In the genomic region with DNA sequence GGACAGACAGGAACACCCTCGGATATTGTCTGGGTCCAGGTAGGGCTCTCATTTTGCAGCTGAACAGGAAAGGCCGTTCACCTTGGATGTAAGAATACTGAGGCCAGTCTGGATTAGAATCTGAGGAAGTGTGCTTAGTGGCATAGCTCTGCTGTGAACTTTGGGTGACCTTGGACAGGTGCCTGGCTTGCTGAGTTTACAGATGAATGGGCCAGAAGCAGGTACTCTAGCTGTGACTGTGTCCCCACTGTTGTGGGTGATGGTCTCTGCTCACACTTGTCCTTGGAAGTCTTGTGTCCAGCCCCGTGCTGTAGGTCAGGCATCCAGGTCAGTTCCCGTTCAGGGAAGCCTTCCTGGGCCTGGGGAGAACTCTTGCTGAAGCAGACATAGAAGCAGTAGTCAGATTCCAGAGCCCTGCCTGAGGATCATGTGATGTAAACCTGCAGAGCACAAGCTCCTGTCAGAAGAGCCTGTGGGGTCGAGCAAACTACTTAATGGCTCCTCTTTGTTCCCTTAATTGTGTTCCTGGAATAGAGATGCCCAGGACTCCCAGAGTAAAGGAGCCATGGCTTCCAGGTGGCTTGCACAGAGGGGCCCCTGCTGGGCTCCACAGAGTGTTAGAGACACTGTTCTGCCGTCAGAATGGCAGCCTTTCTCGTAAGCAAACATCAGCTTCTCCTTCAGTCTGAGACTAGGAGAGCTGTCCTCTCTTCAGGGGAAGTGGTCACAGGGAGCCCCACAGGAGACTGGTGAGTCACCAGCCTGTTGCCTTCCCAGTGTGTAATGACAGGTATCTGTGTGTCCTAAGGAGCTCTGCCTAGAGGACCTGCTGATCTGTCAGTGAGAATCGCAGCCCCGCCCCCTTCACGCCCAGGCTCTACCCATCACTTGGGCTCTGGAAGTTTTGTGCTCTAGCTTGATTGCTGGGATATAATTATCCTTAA, we compare ENCODE assay signal across 14 mouse cellular contexts.
A peak's percentile ranks its signal among the peaks of the same experiment; 100 is the strongest.
DNase-seq lines count a peak whose midpoint lies in the region; ATAC-seq lines count a peak whose summit lies in the region.
"Had no signal": no experiment of that assay in that cellular context is flagged by ENCODE, and none has a peak within 500 bp of the region (broad histone marks: within the 10 kb centered on the region; RNA-seq: fewer than 3 reads in every experiment).

No protein-coding gene starts in this region.

- H3K4me3 ChIP-seq in heart, embryonic 16.5 days (ENCODE audit: low read length), result no peak overlapping the region
- H3K4me3 ChIP-seq: liver, embryonic 13.5 days; midbrain, embryonic 12.5 days had no signal

- WGBS in heart, embryonic 16.5 days, result 54% methylated on average over 10 of the region's 10 CpGs

- ATAC-seq in heart, embryonic 16.5 days (replicated peaks; ENCODE audit: extremely low read depth, insufficient read depth, low FRiP score), result no peak

- H3K4me1 ChIP-seq in heart, embryonic 16.5 days (ENCODE audit: control insufficient read depth, insufficient read depth, low read length), result 0 out of 2 replicates have a peak, but pooled peaks cover 7% of the 10 kb centered on the region
- H3K4me1 ChIP-seq: midbrain, embryonic 12.5 days had no signal

- no peaks in the 10 kb centered on the region for H3K27me3 ChIP-seq in heart, embryonic 16.5 days (ENCODE audit: control insufficient read depth, insufficient read depth, low read length)
- H3K27me3 ChIP-seq: liver, embryonic 13.5 days; midbrain, embryonic 12.5 days had no signal

- no peaks in the 10 kb centered on the region for H3K9me3 ChIP-seq in heart, embryonic 16.5 days (replicated peaks; ENCODE audit: control insufficient read depth, low read length)
- H3K9me3 ChIP-seq: liver, embryonic 13.5 days; midbrain, embryonic 12.5 days had no signal

- 0 out of 2 replicates have a peak overlapping the region, but pooled peaks have one; percentile 30 for H3K9ac ChIP-seq in heart, embryonic 16.5 days (ENCODE audit: low read length)
- H3K9ac ChIP-seq: hindbrain, embryonic 14.5 days; liver, embryonic 13.5 days; midbrain, embryonic 12.5 days had no signal

- H3K27ac ChIP-seq in heart, embryonic 16.5 days (ENCODE audit: low read length), result no peak overlapping the region
- H3K27ac ChIP-seq: hindbrain, embryonic 14.5 days; liver, embryonic 13.5 days; midbrain, embryonic 12.5 days; stomach, postnatal 0 days had no signal

- intact Hi-C loops in heart, postnatal 25 days (cut with DNase I), result loop anchor here (5.0 kb wide), 1 partner anchor 53 kb away; no protein-coding TSS in a partner anchor

- peaks cover 8% of the 10 kb centered on the region for H3K36me3 ChIP-seq in heart, embryonic 16.5 days (ENCODE audit: control insufficient read depth, insufficient read depth)

- H3K4me2 ChIP-seq in heart, embryonic 16.5 days (ENCODE audit: low read depth, low read length), result no peak overlapping the region
- H3K4me2 ChIP-seq: hindbrain, embryonic 14.5 days; liver, embryonic 13.5 days; midbrain, embryonic 12.5 days had no signal

- no peak for DNase-seq in heart, postnatal 25 days (ENCODE audit: low spot score)
- DNase-seq in A20 (ENCODE audit: low read depth, low spot score), result peak; percentile 19
- peak; percentile 56 for DNase-seq in WW6 (ENCODE audit: low read depth, low spot score)
- peak; percentile 64 to 73 for DNase-seq in kidney, postnatal 25 days
- DNase-seq in layer of hippocampus, postnatal 14 days (ENCODE audit: low spot score in 2 of 2), result no peak
- no peak for DNase-seq in cerebellum, postnatal 14 days
- no peak for DNase-seq in T-cell, adult 2 months (ENCODE audit: low spot score)
- DNase-seq: cerebellum, adult 18-20 months; liver, embryonic 13.5 days; thymus, postnatal 4 days had no signal

Comparison
In these comparisons a context has a peak if more than half of its experiments do, and no peak if none do; other contexts are left out.
1. DNase-seq: peak in A20 (single experiment), WW6 (single experiment) and kidney, postnatal 25 days (2 of 2); none in heart, postnatal 25 days (single experiment), layer of hippocampus, postnatal 14 days (0 of 2), cerebellum, postnatal 14 days (0 of 2) and T-cell, adult 2 months (single experiment).